Mouse (Mus musculus): ENCODE results near the gene Trim39. TPM values are rescaled to one million over a fixed set of nuclear protein-coding genes. Genes with fewer than 3 reads are reported as not detected.

Trim39 gene
- total RNA-seq, 1 experiment from 2014 or later = 76.1 TPM

Other genes with a start within 250 kb of the Trim39 start
- gene H2-T23, start 239.4 kb downstream of the Trim39 start, total RNA-seq (2017) = 431 and 448 TPM in 2 replicates
- 101 and 107 TPM in 2 replicates for gene H2-T22, start 229.5 kb downstream of the Trim39 start, total RNA-seq (2017)
- gene Gm6034, start 229.3 kb downstream of the Trim39 start, total RNA-seq (2017) = not detected in 2 replicates
- not detected in 2 replicates for gene Gm11127, start 213.9 kb downstream of the Trim39 start, total RNA-seq (2017)
- gene Gm19684, start 150.6 kb downstream of the Trim39 start, total RNA-seq (2017) = 1.2 and 1.4 TPM in 2 replicates
- not detected in 2 replicates for gene Gm7030, start 142.8 kb downstream of the Trim39 start, total RNA-seq (2017)
- not detected in 2 replicates for gene Gm8909, start 103.7 kb downstream of the Trim39 start, total RNA-seq (2017)
- not detected in 2 replicates for gene H2-T3, start 82.0 kb downstream of the Trim39 start, total RNA-seq (2017)
- 26.3 and 30.1 TPM in 2 replicates for gene Rpp21, start 14.2 kb downstream of the Trim39 start, total RNA-seq (2017)
- gene H2-M10.2, start 14.2 kb upstream of the Trim39 start, total RNA-seq (2017) = not detected in 2 replicates
- not detected in 2 replicates for gene H2-M10.1, start 53.9 kb upstream of the Trim39 start, total RNA-seq (2017)
- gene H2-M10.3, start 96.2 kb upstream of the Trim39 start, total RNA-seq (2017) = not detected in 2 replicates
- not detected in 2 replicates for gene H2-M10.4, start 190.1 kb upstream of the Trim39 start, total RNA-seq (2017)